Mouse (Mus musculus): ENCODE data around the gene Hmg20a.

- TF ChIP-seq CTCF (IDR thresholded peaks at IDR 0.05; ENCODE audit: low read depth, low read length) (no peak), GATA1 (IDR thresholded peaks at IDR 0.05; ENCODE audit: borderline replicate concordance, low read length) (no peak), POLR2AphosphoS5 (IDR thresholded peaks at IDR 0.05; ENCODE audit: insufficient replicate concordance, low read depth, low read length) (no peak), TAL1 (conservative IDR thresholded peaks at IDR 0.05; ENCODE audit: low read depth, low read length) (no peak), GATA2 (IDR thresholded peaks at IDR 0.05; ENCODE audit: borderline replicate concordance, low read depth, low read length) (no peak)
These were observed 44.0 kb upstream of the Hmg20a start for GRCm38 (mm10) chr9:56374401-56374800.
